Mouse (Mus musculus) hindbrain, embryonic 10.5 days (tissue): ENCODE results near the gene Aldh3b3. TPM values are rescaled to one million over a fixed set of nuclear protein-coding genes. Genes with fewer than 3 reads are reported as not detected.
"Not testable (repeated sequence)": the region's sequence is repeated elsewhere in the genome, so short reads cannot be mapped to it uniquely, and the experiment has no call there.

ENCODE experiments used
- DNase-seq: peaks from one replicate; pipeline ENCODE4 v3.0.0-alpha.2; 2017; ENCODE audit warnings: low spot score
- H3K27ac ChIP-seq: fragments of 300-500 bp; sonication (generic); 2 replicates; pipeline ENCODE4 v1.5.1; 2016; ENCODE audit warnings: mild to moderate bottlenecking, moderate library complexity
- H3K27me3 ChIP-seq: fragments of 300-500 bp; sonication (generic); 2 replicates; pipeline ENCODE4 v1.6.1; 2016; ENCODE audit warnings: mild to moderate bottlenecking; ENCODE audit not compliant: poor library complexity, insufficient read depth, severe bottlenecking
- H3K36me3 ChIP-seq: fragments of 300-500 bp; sonication (generic); 2 replicates; pipeline ENCODE4 v1.6.1; 2016; ENCODE audit warnings: mild to moderate bottlenecking, moderate library complexity
- H3K4me1 ChIP-seq: fragments of 300-500 bp; sonication (generic); replicated peaks from 2 replicates; pipeline ENCODE4 v1.6.1; 2016; ENCODE audit warnings: mild to moderate bottlenecking
- H3K4me3 ChIP-seq: fragments of 300-500 bp; sonication (generic); 2 replicates; pipeline ENCODE4 v1.5.1; 2016; ENCODE audit warnings: mild to moderate bottlenecking, moderate library complexity
- H3K9me3 ChIP-seq: fragments of 300-500 bp; sonication (generic); 2 replicates; pipeline ENCODE4 v1.6.1; 2016; ENCODE audit warnings: mild to moderate bottlenecking, moderate library complexity
- WGBS: fragments of 180-500 bp; shearing (Covaris S2); methylation state at CpG from one replicate; pipeline ENCODE4 v1.1.7; 2016; 5-methylcytosine and 5-hydroxymethylcytosine counted together
- polyA plus RNA-seq: library from polyadenylated mRNA; unstranded; fragments of >200 nt; fragmentation: Nextera tagmentation; extraction: Ambion mirVana; gene quantifications from 2 replicates; pipeline ENCODE4 v1.2.1, GENCODE M21; 2016

The Aldh3b3 gene
- polyA plus RNA-seq, 1 experiment from 2014 or later: not detected

DNA sequence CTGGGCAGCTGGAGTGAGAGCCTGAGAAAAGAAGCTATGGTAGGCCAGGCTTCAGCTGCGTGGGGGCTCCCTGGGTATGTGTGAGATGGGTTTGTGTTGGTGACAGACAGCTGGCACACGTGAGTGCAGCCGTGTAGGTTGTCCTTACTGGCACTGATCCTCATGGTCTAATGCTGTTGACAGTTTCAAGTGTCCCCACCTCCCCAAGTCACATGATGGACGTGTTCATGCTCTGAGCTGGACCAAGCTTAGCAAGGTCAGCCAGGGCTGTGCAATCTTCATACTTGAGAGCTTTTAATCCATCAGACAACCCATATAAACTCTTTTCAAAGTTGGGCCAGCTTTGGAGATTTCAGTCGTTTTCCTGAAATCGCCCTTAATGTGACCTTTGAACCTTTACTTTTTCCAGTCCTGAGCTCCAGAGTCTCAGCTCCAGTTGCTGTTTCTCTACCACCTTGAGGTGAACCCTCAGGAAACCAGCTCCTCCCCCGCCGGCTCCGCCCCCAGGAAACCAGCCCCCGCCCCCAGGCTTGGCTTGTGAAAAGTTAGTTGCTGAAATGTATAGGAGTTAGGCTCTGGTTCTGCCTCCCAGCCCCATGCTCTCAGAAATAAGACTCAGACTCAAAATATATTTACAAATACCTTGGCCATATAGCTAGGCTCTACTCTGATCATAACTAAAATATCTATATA lies 12.4 kb upstream of the Aldh3b3 start:
- Histone ChIP-seq H3K4me3 (no peak overlapping the region), H3K36me3 (no peaks in the 10 kb centered on the region), H3K4me1 (peaks cover 9% of the 10 kb centered on the region; the same call in 1 of the 2 replicates), H3K9me3 (no peaks in the 10 kb centered on the region), H3K27ac (no peak overlapping the region), H3K27me3 (peaks cover 23% of the 10 kb centered on the region)
- DNase-seq: no peak
- WGBS: 39% methylated on average over 10 of the region's 10 CpGs

DNA sequence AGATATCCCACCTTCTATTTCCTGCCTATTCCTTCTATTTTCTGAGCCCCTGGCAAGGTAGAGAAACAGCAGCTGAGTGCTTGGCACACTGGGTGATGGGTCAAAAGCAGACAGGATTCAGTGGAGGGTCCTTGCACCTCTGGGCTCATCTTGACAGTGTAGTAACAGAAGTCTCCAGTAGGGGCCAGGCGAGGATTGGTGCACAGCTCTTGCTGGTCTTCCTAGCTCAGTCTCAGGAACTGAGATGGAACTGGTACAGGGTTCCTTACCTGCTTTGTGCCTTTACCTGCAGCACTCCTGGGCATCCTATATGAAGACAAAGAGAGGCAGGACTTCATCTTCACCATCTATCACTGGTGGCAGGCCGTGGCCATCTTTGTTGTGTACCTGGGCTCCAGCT lies 11.7 kb upstream of the Aldh3b3 start:
- H3K9me3 ChIP-seq: no peaks in the 10 kb centered on the region
- peaks cover 22% of the 10 kb centered on the region for H3K27me3 ChIP-seq
- no peaks in the 10 kb centered on the region for H3K36me3 ChIP-seq
- DNase-seq: peak; percentile 70
- peaks cover 9% of the 10 kb centered on the region; the same call in 1 of the 2 replicates for H3K4me1 ChIP-seq
- WGBS: 13% methylated on average over 2 of the region's 2 CpGs
- H3K4me3 ChIP-seq: no peak overlapping the region
- H3K27ac ChIP-seq: no peak overlapping the region

DNA sequence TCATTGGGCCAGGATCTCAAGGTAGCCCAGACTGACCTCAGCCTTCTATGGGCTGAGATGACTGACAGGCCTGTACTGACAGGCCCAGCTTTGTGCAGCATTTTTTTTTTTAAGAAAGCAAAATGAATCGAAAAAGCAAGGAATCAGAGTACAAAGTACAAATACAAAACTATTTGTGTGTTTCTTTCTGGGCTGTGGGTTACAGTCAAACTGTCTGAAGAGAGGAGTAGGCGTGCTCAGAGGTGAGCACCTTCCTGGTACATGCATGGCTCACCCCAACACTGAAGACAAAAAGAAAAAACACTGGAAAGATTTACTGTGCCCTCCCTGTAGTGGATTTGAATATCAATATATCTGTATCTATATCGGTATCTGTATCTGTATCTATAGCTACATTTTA lies 10.6 kb upstream of the Aldh3b3 start:
- H3K4me1 ChIP-seq: peaks cover 9% of the 10 kb centered on the region; the same call in 1 of the 2 replicates
- no peak overlapping the region for H3K4me3 ChIP-seq
- DNase-seq: no peak
- peaks cover 11% of the 10 kb centered on the region for H3K27me3 ChIP-seq
- H3K36me3 ChIP-seq: no peaks in the 10 kb centered on the region
- H3K9me3 ChIP-seq: no peaks in the 10 kb centered on the region
- H3K27ac ChIP-seq: no peak overlapping the region
- 80% methylated on average over 3 of the region's 3 CpGs for WGBS

DNA sequence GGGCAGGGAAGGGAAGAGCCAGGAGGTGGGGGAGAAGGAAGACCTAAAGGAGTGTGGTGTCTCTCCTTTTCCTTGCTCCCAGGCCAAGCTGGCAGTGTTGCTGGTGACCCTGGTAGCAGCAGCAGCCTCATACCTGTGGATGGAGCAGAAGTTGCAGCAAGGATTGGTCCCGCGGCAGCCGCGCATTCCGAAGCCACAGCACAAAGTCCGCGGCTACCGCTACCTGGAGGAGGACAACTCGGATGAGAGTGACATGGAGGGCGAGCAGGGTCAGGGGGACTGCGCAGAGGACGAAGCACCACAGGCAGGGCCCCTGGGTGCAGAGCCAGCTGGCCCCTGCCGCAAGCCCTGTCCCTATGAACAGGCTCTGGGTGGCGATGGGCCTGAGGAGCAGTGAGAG lies 9.9 kb upstream of the Aldh3b3 start:
- DNase-seq: no peak
- Histone ChIP-seq H3K36me3 (no peaks in the 10 kb centered on the region), H3K4me1 (0 out of 2 replicates have a peak, but pooled peaks cover 7% of the 10 kb centered on the region), H3K27me3 (peaks cover 6% of the 10 kb centered on the region), H3K9me3 (no peaks in the 10 kb centered on the region), H3K27ac (no peak overlapping the region), H3K4me3 (no peak overlapping the region)
- 75% methylated on average over 14 of the region's 14 CpGs for WGBS

DNA sequence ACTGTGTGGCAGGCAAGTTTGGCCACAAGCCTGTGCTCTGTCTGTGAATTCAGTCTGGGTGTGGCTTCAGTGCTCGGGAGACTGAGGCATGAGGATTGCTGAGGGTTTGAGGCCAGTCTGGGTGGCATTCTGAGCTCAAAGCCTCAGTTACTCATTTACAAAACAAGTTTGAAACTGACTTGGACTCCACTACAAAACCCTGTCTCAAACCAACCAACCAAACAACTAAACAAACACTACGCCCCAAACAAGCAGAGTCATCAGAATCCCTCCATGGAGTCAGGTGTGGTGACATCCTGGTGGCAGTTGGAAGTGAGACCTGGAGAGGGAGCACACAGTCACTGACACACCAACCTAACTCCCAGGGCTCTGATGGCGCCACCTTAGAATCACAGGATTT lies 8.1 kb upstream of the Aldh3b3 start:
- H3K9me3 ChIP-seq: no peaks in the 10 kb centered on the region
- H3K4me1 ChIP-seq: 0 out of 2 replicates have a peak, but pooled peaks cover 9% of the 10 kb centered on the region
- no peaks in the 10 kb centered on the region for H3K36me3 ChIP-seq
- H3K27ac ChIP-seq: no peak overlapping the region
- WGBS: 84% methylated on average over 3 of the region's 3 CpGs
- H3K27me3 ChIP-seq: no peaks in the 10 kb centered on the region; the same call in 1 of the 2 replicates
- DNase-seq: no peak
- no peak overlapping the region for H3K4me3 ChIP-seq

DNA sequence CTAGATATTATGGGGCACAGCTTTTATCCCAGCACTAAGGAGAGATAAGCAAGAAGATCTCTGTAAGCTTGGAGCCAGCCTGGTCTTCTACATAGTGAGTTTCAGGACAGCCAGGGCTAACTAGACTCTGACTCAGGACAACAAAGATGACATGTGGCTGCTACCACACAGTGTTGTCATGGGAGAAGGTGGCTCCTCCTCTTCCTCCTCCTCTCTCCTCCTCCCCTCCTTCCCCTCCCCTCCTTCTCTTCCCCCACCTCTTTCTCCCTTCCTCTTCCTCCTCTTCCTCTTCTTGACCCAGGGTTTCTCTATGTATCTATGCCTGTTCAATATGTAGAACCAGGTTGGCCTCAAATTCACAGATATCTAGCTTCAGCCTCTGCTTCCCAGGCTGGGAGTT lies 7.0 kb upstream of the Aldh3b3 start:
- Histone ChIP-seq H3K36me3 (no peaks in the 10 kb centered on the region), H3K27me3 (no peaks in the 10 kb centered on the region; the same call in 1 of the 2 replicates), H3K4me1 (0 out of 2 replicates have a peak, but pooled peaks cover 9% of the 10 kb centered on the region), H3K4me3 (no peak overlapping the region), H3K9me3 (no peaks in the 10 kb centered on the region), H3K27ac (no peak overlapping the region)
- no peak for DNase-seq

DNA sequence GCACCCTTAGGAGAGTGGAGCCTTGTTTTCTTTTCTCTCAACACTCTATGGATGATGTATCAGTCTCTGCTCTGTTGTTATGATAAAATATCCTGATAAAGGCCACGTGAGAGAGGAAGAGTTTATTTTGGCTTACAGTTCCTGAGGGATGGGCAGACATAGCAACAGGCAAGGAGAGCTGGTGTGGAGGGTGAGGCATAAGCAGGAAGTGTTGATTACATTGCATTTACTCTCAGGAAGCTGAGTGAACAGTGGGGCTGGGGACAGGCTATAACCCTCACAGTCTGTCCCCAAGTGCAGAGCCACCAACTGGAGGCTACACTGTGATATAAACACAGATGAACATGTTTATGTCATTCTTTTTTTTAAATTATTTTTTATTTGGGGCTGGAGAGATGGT lies 6.3 kb upstream of the Aldh3b3 start:
- H3K9me3 ChIP-seq: no peaks in the 10 kb centered on the region
- WGBS: 62% methylated on average over 1 of the region's 1 CpGs
- DNase-seq: no peak
- H3K27ac ChIP-seq: no peak overlapping the region
- H3K4me3 ChIP-seq: no peak overlapping the region
- no peaks in the 10 kb centered on the region; the same call in 1 of the 2 replicates for H3K27me3 ChIP-seq
- 0 out of 2 replicates have a peak, but pooled peaks cover 9% of the 10 kb centered on the region for H3K4me1 ChIP-seq
- H3K36me3 ChIP-seq: no peaks in the 10 kb centered on the region

DNA sequence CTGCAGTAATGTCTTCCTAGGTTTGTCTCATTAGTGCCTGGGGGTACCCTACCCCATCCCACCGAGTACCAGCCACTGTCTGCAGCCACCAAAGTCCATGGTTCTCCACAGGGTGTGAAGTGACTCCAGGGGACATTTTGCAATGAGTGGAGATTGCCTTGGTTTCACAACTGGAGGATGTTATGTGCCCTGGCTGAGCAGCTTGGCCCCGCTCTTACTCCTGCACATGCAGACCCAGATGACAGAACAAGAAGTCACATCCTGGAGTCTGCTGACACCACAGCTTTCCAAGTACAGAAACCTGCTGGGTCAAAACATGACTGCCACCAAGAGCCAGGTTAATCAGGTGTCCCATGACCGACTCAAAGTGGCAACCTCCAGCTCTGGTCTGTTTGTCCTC lies 3.4 kb upstream of the Aldh3b3 start:
- WGBS: 86% methylated on average over 3 of the region's 3 CpGs
- Histone ChIP-seq H3K27ac (no peak overlapping the region), H3K4me1 (0 out of 2 replicates have a peak, but pooled peaks cover 3% of the 10 kb centered on the region), H3K36me3 (no peaks in the 10 kb centered on the region), H3K4me3 (no peak overlapping the region), H3K9me3 (no peaks in the 10 kb centered on the region), H3K27me3 (no peaks in the 10 kb centered on the region)
- DNase-seq: no peak

DNA sequence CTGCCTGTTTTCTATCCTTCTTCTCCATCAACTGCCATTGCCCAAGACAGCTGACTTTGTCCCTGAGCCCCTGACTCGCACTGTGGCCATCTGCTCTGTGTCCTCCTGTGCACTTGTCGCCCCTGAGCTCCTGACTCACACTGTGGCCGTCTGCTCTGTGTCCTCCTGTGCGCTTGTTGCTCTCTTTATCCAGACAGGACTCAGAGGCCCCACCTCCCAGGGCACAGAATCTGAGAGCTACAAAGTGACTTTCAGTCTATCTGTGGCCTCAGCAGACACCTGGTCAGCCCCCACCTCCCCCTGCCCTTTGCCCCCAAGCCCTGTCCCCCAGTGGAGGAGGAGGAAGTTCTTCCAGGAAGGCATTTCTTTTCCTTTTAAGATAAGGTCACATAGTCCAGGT lies 2.6 kb upstream of the Aldh3b3 start:
- no peak for DNase-seq
- Histone ChIP-seq H3K4me3 (no peak overlapping the region), H3K36me3 (no peaks in the 10 kb centered on the region), H3K27ac (no peak overlapping the region), H3K9me3 (no peaks in the 10 kb centered on the region), H3K27me3 (no peaks in the 10 kb centered on the region), H3K4me1 (0 out of 2 replicates have a peak, but pooled peaks cover 3% of the 10 kb centered on the region)
- 61% methylated on average over 4 of the region's 4 CpGs for WGBS

DNA sequence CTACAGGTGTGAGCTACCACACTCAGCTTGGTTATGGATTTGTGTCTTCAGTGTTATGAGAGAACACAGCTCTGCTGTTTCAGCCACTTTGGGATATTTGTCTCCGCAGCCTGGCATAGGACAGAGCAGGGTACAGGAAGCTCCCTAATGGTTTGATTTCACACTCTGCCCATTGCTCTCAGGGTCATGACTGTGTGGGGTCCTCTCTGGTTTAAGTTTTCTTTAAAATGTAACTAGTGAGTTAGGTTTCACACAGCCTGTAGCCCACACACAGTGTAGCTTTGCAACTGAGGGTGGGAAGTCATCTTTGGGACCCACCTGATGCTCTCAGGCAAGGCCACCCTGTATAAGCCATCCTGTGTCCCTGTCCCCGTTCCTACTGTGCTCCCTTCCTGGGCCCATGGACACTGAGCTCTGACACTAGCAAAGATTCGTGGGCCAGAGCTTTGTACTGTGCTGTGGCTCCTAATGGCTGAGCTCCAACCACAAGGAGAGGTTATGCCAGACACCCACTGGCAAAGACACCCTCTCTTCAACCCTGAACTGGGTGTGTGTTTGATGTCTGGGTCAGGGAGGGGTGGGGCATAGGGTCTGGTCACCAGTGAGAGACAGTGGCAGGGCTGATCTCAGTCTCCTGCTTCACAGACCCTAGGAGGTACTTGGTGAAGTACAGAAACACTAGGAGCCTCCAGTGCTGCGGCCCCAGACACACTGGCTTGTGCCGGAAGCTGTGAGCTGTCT lies 979 bp upstream of the Aldh3b3 start:
- not testable (repeated sequence) for H3K4me1 ChIP-seq, H3K27ac ChIP-seq, H3K4me3 ChIP-seq, H3K36me3 ChIP-seq, H3K9me3 ChIP-seq, H3K27me3 ChIP-seq, DNase-seq
- WGBS: 84% methylated on average over 5 of the region's 5 CpGs

DNA sequence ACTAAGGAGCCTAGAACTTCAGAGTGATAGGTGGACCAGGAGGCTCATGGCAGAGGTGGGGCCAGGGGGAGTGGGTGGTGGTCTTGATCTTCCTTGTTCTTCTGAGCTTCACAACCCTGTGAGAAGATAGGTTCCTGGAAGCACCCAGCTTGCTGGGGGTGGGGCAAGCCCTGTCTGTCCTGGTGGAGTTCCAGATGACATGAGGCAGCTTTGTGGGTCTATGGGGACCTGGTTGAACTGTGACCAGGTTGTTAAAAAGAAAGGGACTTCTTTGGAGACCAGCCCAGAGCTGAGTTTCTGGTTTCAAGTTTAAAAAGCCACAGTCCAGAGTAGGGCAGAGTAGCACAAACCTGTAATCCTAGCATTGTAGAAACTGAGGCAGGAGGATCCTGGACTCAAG lies 585 bp downstream of the Aldh3b3 start:
- Histone ChIP-seq H3K9me3 (no peaks in the 10 kb centered on the region), H3K27me3 (no peaks in the 10 kb centered on the region), H3K27ac (no peak overlapping the region), H3K36me3 (no peaks in the 10 kb centered on the region), H3K4me3 (no peak overlapping the region), H3K4me1 (0 out of 2 replicates have a peak, but pooled peaks cover 3% of the 10 kb centered on the region)
- no peak for DNase-seq

DNA sequence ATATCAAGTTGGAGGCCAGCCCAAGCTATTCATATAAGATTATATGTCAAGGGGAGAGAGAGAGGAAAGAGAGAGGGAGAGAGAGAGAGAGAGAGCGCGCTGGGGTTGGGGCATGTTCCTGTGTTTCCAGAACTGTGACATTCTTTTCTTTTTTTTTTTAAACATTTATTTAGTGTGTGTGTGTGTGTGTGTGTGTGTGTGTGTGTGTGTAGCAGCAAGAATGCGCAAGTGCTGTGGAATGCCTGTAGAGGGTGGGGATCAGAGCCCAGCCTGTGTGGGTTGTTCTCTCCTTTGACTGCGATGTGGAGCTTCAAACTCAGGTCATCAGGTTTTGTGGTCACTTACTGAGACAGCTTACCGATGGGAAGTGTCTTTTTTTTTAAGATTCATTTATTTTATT lies 1.8 kb downstream of the Aldh3b3 start:
- no peaks in the 10 kb centered on the region for H3K27me3 ChIP-seq
- no peak for DNase-seq
- no peaks in the 10 kb centered on the region for H3K9me3 ChIP-seq
- H3K27ac ChIP-seq: no peak overlapping the region
- H3K4me3 ChIP-seq: no peak overlapping the region
- H3K36me3 ChIP-seq: no peaks in the 10 kb centered on the region
- WGBS: 85% methylated on average over 5 of the region's 5 CpGs
- no peaks in the 10 kb centered on the region for H3K4me1 ChIP-seq

DNA sequence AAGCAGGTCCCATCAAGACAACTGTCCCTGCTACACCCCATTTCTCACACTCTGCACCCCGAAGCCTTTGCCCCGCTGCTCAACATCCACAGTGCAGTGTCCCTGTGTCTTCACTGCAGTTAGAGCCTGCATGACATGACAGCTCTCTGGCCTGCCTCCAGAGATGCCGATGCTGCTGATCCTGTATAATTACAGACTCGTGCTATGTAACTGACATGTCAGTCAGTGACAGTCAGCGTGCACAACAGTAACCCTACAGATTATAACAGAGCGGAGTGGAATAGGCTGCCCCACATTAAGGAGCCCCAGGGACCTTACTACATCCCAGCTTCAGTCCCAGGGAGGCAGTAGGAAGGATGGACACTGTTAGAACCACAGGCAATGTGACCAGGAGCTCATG lies 3.4 kb downstream of the Aldh3b3 start:
- H3K9me3 ChIP-seq, H3K27me3 ChIP-seq: not testable (repeated sequence)
- 90% methylated on average over 6 of the region's 6 CpGs for WGBS

More for the DNA sequence above, 3.4 kb downstream of the Aldh3b3 start:
- not testable (repeated sequence) for DNase-seq, H3K4me1 ChIP-seq, H3K36me3 ChIP-seq, H3K4me3 ChIP-seq, H3K27ac ChIP-seq
